In the genomic region with DNA sequence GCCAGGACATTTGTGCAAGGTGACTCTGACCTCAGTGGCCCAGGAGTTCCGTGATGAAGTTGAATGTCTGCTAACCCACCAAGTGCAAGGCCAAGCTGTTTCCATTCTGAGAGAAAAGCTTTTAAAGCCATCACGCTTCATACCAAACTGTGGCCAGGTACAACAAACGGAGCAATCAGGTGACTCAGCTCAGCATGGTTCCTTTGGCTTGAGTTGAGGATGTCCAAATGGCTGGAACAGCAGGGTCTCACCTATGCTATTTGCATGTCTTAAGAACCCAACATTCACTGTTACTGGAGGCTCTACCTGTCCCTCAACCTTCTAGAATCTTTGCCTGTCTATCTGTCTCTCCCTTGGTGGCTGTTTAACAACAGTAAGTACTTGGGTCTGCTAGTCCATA, we compare ENCODE assay signal across 15 mouse cellular contexts. TPM values are rescaled to one million over a fixed set of nuclear protein-coding genes. Genes with fewer than 3 reads are reported as not detected.
A peak's percentile ranks its signal among the peaks of the same experiment; 100 is the strongest.
DNase-seq lines count a peak whose midpoint lies in the region; ATAC-seq and TF ChIP-seq lines count a peak whose summit lies in the region.
"Had no signal": no experiment of that assay in that cellular context is flagged by ENCODE, and none has a peak within 500 bp of the region (broad histone marks: within the 10 kb centered on the region; RNA-seq: fewer than 3 reads in every experiment).

No protein-coding gene starts in this region.

- peaks cover 5% of the 10 kb centered on the region for H3K9me3 ChIP-seq in ES-Bruce4 (replicated peaks; ENCODE audit: control insufficient read depth, insufficient read depth, low read length, poor library complexity, severe bottlenecking)
- no peaks in the 10 kb centered on the region; the same call in 1 of the 2 replicates for H3K9me3 ChIP-seq in kidney, embryonic 16.5 days (ENCODE audit: low read length)
- no peaks in the 10 kb centered on the region for H3K9me3 ChIP-seq in hindbrain, embryonic 11.5 days (ENCODE audit: control insufficient read depth, low read length)
- H3K9me3 ChIP-seq: embryonic facial prominence, embryonic 13.5 days; embryonic facial prominence, embryonic 15.5 days; forebrain, embryonic 10.5 days had no signal

- H3K9ac ChIP-seq in ES-Bruce4 (ENCODE audit: low read depth, poor library complexity, severe bottlenecking), result no peak overlapping the region
- no peak overlapping the region for H3K9ac ChIP-seq in kidney, embryonic 16.5 days (replicated peaks; ENCODE audit: low read length)
- no peak overlapping the region for H3K9ac ChIP-seq in hindbrain, embryonic 11.5 days (ENCODE audit: low read depth, low read length)
- H3K9ac ChIP-seq: embryonic facial prominence, embryonic 13.5 days; embryonic facial prominence, embryonic 15.5 days had no signal

- no peak for ATAC-seq in kidney, embryonic 16.5 days (ENCODE audit: low FRiP score, low TSS enrichment)
- no peak for ATAC-seq in hindbrain, embryonic 11.5 days (ENCODE audit: low FRiP score)
- ATAC-seq: activated CD4-positive, CD25-positive, alpha-beta regulatory T cell, adult 4 months; Patski had no signal

- TF ChIP-seq CTCF in ES-Bruce4 (IDR thresholded peaks at IDR 0.05; ENCODE audit: low read depth, low read length), result no peak

- peak; percentile 87 for DNase-seq in ES-CJ7 (ENCODE audit: low read depth, low spot score)
- peak; percentile 79 for DNase-seq in R1 (ENCODE audit: low read depth, low spot score)
- no peak for DNase-seq in hindbrain, embryonic 11.5 days (ENCODE audit: low spot score)
- DNase-seq in spleen, postnatal 14 days (ENCODE audit: low spot score in 2 of 2), result no peak

- H3K27ac ChIP-seq in ES-Bruce4 (ENCODE audit: insufficient read depth, low read length), result peak overlapping the region; percentile 47; the same call in 1 of the 2 replicates
- H3K27ac ChIP-seq in kidney, embryonic 16.5 days (ENCODE audit: low read length), result no peak overlapping the region
- H3K27ac ChIP-seq in hindbrain, embryonic 11.5 days (ENCODE audit: low read depth, low read length), result no peak overlapping the region
- H3K27ac ChIP-seq: embryonic facial prominence, embryonic 13.5 days; embryonic facial prominence, embryonic 15.5 days; forebrain, embryonic 10.5 days had no signal

- no peaks in the 10 kb centered on the region for H3K4me1 ChIP-seq in ES-Bruce4 (ENCODE audit: control insufficient read depth, insufficient read depth, low read length)
- H3K4me1 ChIP-seq in kidney, embryonic 16.5 days (ENCODE audit: insufficient read depth, low read length), result no peaks in the 10 kb centered on the region
- H3K4me1 ChIP-seq in hindbrain, embryonic 11.5 days (replicated peaks; ENCODE audit: control insufficient read depth, insufficient read depth, low read length), result no peaks in the 10 kb centered on the region

- no peak overlapping the region for H3K4me3 ChIP-seq in ES-Bruce4 (ENCODE audit: low read depth, low read length)
- H3K4me3 ChIP-seq in kidney, embryonic 16.5 days (ENCODE audit: low read length), result no peak overlapping the region
- H3K4me3 ChIP-seq in hindbrain, embryonic 11.5 days (ENCODE audit: low read depth, low read length), result no peak overlapping the region
- H3K4me3 ChIP-seq: embryonic facial prominence, embryonic 13.5 days; embryonic facial prominence, embryonic 15.5 days; erythroblast, embryonic 14.5 days; forebrain, embryonic 10.5 days had no signal

- H3K4me2 ChIP-seq in kidney, embryonic 16.5 days (replicated peaks; ENCODE audit: low read depth, low read length), result no peak overlapping the region
- no peak overlapping the region for H3K4me2 ChIP-seq in hindbrain, embryonic 11.5 days (replicated peaks; ENCODE audit: low read depth, low read length)
- H3K4me2 ChIP-seq: embryonic facial prominence, embryonic 13.5 days; embryonic facial prominence, embryonic 15.5 days had no signal

- H3K27me3 ChIP-seq in ES-Bruce4 (ENCODE audit: control insufficient read depth, insufficient read depth, low read length, poor library complexity, severe bottlenecking), result no peaks in the 10 kb centered on the region
- H3K27me3 ChIP-seq in kidney, embryonic 16.5 days (ENCODE audit: insufficient read depth, low read length), result no peaks in the 10 kb centered on the region
- H3K27me3 ChIP-seq in hindbrain, embryonic 11.5 days (ENCODE audit: control insufficient read depth, insufficient read depth, low read length), result no peaks in the 10 kb centered on the region
- H3K27me3 ChIP-seq: embryonic facial prominence, embryonic 15.5 days; Patski had no signal

- WGBS in kidney, embryonic 16.5 days, result 70% methylated on average over 3 of the region's 3 CpGs
- WGBS in hindbrain, embryonic 11.5 days, result 55% methylated on average over 3 of the region's 3 CpGs

- H3K36me3 ChIP-seq in ES-Bruce4 (ENCODE audit: control insufficient read depth, insufficient read depth, low read length, poor library complexity, severe bottlenecking), result no peaks in the 10 kb centered on the region
- no peaks in the 10 kb centered on the region for H3K36me3 ChIP-seq in kidney, embryonic 16.5 days (ENCODE audit: insufficient read depth, low read length)
- no peaks in the 10 kb centered on the region for H3K36me3 ChIP-seq in hindbrain, embryonic 11.5 days (ENCODE audit: control insufficient read depth, insufficient read depth, low read length)
- H3K36me3 ChIP-seq: embryonic facial prominence, embryonic 13.5 days; embryonic facial prominence, embryonic 15.5 days; forebrain, embryonic 10.5 days; G1E had no signal

- no peak for TF ChIP-seq POLR2A in ES-Bruce4 (IDR thresholded peaks at IDR 0.05; ENCODE audit: insufficient read depth, low read length)

- peak; percentile 63; the same call in 1 of the 2 replicates for TF ChIP-seq EP300 in ES-Bruce4 (IDR thresholded peaks at IDR 0.05; ENCODE audit: insufficient read depth, low read depth, low read length)

RNA-seq across cellular contexts. Expression of a gene that starts 45.6 kb away (rescaled TPM):
- polyA plus RNA-seq in ES-Bruce4 (2011; ENCODE audit: insufficient read depth, insufficient read length, low read depth, missing spikeins), result not detected in 2 replicates
- polyA plus RNA-seq in kidney, embryonic 16.5 days (2015; fragmentation: Nextera tagmentation; extraction: Ambion mirVana), result not detected in 2 replicates
- polyA plus RNA-seq in hindbrain, embryonic 11.5 days (2014; fragmentation: Nextera tagmentation; extraction: Ambion mirVana), result 0.19 and 0.25 TPM in 2 replicates
- polyA plus RNA-seq: activated CD4-positive, CD25-positive, alpha-beta regulatory T cell, adult 4 months; C2C12; embryonic facial prominence, embryonic 11.5 days; embryonic facial prominence, embryonic 13.5 days; erythroblast, embryonic 14.5 days; forebrain, embryonic 10.5 days; G1E; Patski had no signal

Comparison
In these comparisons a context has a peak if more than half of its experiments do, and no peak if none do; other contexts are left out.
1. DNase-seq: peak in ES-CJ7 (single experiment) and R1 (single experiment); none in hindbrain, embryonic 11.5 days (single experiment) and spleen, postnatal 14 days (0 of 2).